Mouse (Mus musculus): ENCODE measurements at regions not wholly inside any gene's neighbourhood (a gene's known extent, or its start where the extent isn't known, plus 50 kb on each side); places are given as distances from the start of the nearest gene placed in this dataset.

GRCm38 (mm10) chr2:72880016-72880415, 100.2 kb downstream of the Sp3 start:
- DNase-seq (ENCODE audit: low read depth, low spot score): no peak

- DNase-seq (ENCODE audit: low read depth, low spot score): no peak
Observed at GRCm38 (mm10) chr2:72881554-72881953, 98.7 kb downstream of the Sp3 start.

- no peak for DNase-seq (ENCODE audit: low read depth, low spot score)
Observed at GRCm38 (mm10) chr2:72886250-72886649, 94.0 kb downstream of the Sp3 start.

Data from embryo, embryonic 11.5 days (tissue).